Mouse (Mus musculus): Measurements from ENCODE around the gene Olfr1371. TPM values are rescaled to one million over a fixed set of nuclear protein-coding genes. Genes with fewer than 3 reads are reported as not detected.
A peak's percentile ranks its signal among the peaks of the same experiment; 100 is the strongest.

Gene Olfr1371
- polyA plus RNA-seq, 1 experiment from 2014 or later, result not detected

DNA sequence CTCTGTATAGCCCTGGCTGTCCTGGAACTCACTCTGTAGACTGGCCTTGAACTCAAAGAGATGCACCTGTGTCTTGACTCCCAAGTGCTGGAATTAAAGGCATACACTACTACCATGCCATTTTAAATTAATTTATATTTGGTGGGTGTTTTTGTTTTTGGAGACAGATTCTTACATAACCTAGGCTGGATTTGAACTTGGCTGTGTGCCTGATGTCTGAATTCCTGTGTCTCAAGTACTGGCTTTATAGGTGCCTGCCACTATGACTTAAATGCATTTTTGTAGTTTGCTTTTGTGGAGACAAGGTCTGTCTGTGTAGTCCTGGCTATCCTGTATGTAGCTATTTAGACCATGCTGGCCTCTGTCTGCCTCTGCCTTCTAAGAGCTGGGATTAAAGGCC lies 20.7 kb upstream of the Olfr1371 start:
- no peaks in the 10 kb centered on the region for H3K9me3 ChIP-seq
- peaks cover 28% of the 10 kb centered on the region for H3K36me3 ChIP-seq
- peaks cover 20% of the 10 kb centered on the region for H3K4me1 ChIP-seq
- H3K9ac ChIP-seq, result no peak overlapping the region
- H3K4me2 ChIP-seq, result peak overlapping the region; percentile 81; the same call in 1 of the 2 replicates
- H3K27ac ChIP-seq, result no peak overlapping the region
- ATAC-seq (ENCODE audit: insufficient number of reproducible peaks, insufficient read depth, low FRiP score, low TSS enrichment, low read depth), result no peak
- 0 out of 2 replicates have a peak overlapping the region, but pooled peaks have one; percentile 2 for H3K4me3 ChIP-seq
- no peaks in the 10 kb centered on the region for H3K27me3 ChIP-seq

DNA sequence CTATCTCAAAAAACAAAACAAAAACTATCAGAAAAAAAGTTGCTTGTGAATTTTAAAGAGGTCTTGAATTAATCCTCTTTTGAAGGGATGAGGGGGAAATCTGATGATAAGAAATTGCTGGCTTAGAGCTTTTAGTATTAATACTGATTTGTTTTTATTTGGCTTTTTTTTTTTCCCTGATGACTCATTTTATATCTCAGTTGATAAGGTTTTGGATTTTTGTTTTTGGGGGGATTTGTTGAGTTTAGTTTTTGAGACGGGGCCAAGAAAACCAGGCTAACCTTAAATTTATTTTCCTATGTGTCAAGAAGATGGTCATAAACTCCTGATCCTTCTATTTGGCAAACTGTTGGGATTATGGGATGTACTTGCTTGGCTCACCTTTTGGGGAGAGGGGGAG lies 20.1 kb upstream of the Olfr1371 start:
- peak overlapping the region; percentile 98; the same call in 1 of the 2 replicates for H3K4me3 ChIP-seq
- peak overlapping the region; percentile 81 for H3K4me2 ChIP-seq
- peaks cover 22% of the 10 kb centered on the region for H3K36me3 ChIP-seq
- H3K27ac ChIP-seq, result no peak overlapping the region
- no peak overlapping the region for H3K9ac ChIP-seq
- H3K27me3 ChIP-seq, result no peaks in the 10 kb centered on the region
- no peak for ATAC-seq (ENCODE audit: insufficient number of reproducible peaks, insufficient read depth, low FRiP score, low TSS enrichment, low read depth)
- 88% methylated on average over 1 of the region's 1 CpGs for WGBS
- H3K4me1 ChIP-seq, result peaks cover 20% of the 10 kb centered on the region
- H3K9me3 ChIP-seq, result no peaks in the 10 kb centered on the region

- H3K9me3 ChIP-seq, result no peaks in the 10 kb centered on the region
- H3K4me2 ChIP-seq, result peak overlapping the region; percentile 81
- H3K4me3 ChIP-seq, result peak overlapping the region; percentile 98
- H3K9ac ChIP-seq, result peak overlapping the region; percentile 99
- H3K27me3 ChIP-seq, result no peaks in the 10 kb centered on the region
- H3K4me1 ChIP-seq, result peaks cover 20% of the 10 kb centered on the region
- no peak for ATAC-seq (ENCODE audit: insufficient number of reproducible peaks, insufficient read depth, low FRiP score, low TSS enrichment, low read depth)
- H3K36me3 ChIP-seq, result peaks cover 16% of the 10 kb centered on the region
- WGBS, result 13% methylated on average over 3 of the region's 3 CpGs
- no peak overlapping the region for H3K27ac ChIP-seq
Measured at GRCm38 (mm10) chr11:52233043-52233653, 19.4 kb upstream of the Olfr1371 start.

DNA sequence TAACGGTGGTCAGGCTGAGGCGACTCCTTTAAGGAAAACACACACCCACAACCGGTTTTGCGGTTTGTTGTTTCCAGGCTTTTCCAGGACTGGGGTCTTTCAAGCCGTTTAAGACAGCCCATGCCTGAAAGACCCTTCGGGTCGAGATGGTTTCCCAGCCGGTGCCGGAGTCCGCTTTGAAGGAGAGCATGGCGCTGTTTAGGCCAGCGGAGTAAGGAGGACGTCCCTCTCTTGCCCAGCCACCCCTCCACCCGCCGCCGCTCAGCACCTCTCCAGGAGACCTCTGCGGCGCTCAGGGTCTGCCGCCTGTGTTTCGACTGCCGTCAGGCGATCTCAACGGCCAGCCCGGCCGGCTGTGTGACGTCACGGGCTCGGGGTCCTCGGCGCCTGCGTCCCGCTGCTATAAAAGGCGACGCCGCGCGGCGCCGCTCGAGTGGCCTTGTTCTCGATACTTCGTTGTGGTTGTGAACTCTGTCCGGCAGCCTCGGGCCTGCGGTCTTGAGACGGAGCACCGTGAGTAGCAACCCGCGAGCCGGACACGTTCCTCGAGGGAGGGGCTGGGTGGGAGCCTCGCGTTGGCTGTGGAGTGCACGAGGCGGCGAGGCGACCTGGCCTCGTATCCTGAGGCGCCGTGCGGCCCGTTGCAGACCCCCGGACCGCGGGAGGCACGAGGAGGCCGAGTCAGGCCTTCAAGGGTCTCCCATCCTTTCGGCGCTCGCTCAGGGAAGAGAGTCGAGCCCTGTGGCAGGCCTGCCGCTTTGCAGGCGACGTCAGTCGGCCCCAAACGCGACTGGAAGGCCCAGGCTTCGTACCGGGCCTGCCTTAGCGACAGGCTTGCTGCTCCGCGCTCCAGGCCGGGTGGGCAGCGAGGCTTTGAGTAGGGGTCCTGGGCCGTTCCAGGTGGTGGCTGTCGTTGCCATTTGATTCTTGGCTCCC lies 18.1 kb upstream of the Olfr1371 start, which contains the start of gene Skp1a:
Skp1a (plus strand) TSS at position 390 of the 936 bp plus-strand sequence.
- Histone ChIP-seq H3K4me2 (peak within 1 kb of the TSS; percentile 81), H3K27ac (peak within 1 kb of the TSS; percentile 95), H3K9me3 (no peaks in the 10 kb centered on the region), H3K4me1 (peaks cover 20% of the 10 kb centered on the region), H3K4me3 (peak within 1 kb of the TSS; percentile 98), H3K36me3 (peaks cover 4% of the 10 kb centered on the region), H3K9ac (peak within 1 kb of the TSS; percentile 99), H3K27me3 (no peaks in the 10 kb centered on the region)
- ATAC-seq (ENCODE audit: insufficient number of reproducible peaks, insufficient read depth, low FRiP score, low TSS enrichment, low read depth), result peak; percentile 79
- WGBS, result under 1% methylated on average over 87 of the region's 87 CpGs

- Histone ChIP-seq H3K27me3 (no peaks in the 10 kb centered on the region), H3K4me2 (peak overlapping the region; percentile 81), H3K36me3 (peaks cover under 1% of the 10 kb centered on the region), H3K4me1 (peaks cover 20% of the 10 kb centered on the region), H3K27ac (peak overlapping the region; percentile 95), H3K4me3 (peak overlapping the region; percentile 98), H3K9ac (peak overlapping the region; percentile 38), H3K9me3 (no peaks in the 10 kb centered on the region)
- 0 out of 2 replicates have a peak, but pooled peaks have one; percentile 34 for ATAC-seq (ENCODE audit: insufficient number of reproducible peaks, insufficient read depth, low FRiP score, low TSS enrichment, low read depth)
- WGBS, result 53% methylated on average over 5 of the region's 5 CpGs
Measured at GRCm38 (mm10) chr11:52230694-52231093, 16.9 kb upstream of the Olfr1371 start.

DNA sequence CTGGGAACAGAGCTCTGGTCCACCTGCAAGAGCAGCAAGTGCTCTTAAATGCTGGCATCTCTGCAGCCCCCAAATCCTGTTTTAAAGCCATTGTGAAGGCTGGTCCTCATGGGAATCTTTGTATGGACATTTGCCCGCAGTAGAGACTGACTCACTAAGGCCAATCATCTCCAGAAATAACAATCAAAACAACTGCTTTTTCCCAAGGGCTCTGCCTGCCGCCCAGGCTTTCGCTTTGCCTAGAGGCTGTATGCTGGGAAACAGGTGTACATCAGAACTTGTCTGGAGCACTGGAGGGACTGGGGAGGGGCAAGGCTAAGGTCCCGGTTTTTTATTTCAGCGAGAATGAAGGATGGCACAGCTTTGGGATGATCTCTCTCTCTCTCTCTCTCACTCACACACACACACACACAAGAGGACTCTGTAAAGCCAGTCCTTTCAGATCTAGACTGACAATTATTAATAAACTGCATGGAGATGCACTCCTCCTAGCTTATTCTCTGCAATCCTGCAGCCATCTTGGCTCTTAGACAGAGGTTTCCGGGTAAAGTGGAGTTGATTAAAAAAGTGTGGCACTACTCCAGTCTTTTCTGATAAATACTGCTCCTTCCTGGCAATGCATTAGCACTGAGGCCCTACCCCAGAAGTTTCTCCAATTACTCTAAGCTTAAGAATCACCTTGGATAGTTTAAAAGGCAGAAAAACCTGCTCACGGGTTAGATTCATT lies 15.1 kb upstream of the Olfr1371 start:
- H3K36me3 ChIP-seq, result no peaks in the 10 kb centered on the region
- no peak overlapping the region for H3K9ac ChIP-seq
- ATAC-seq (ENCODE audit: insufficient number of reproducible peaks, insufficient read depth, low FRiP score, low TSS enrichment, low read depth), result no peak
- peaks cover 10% of the 10 kb centered on the region for H3K27me3 ChIP-seq
- no peak overlapping the region for H3K4me2 ChIP-seq
- H3K27ac ChIP-seq, result no peak overlapping the region
- H3K9me3 ChIP-seq, result no peaks in the 10 kb centered on the region
- WGBS, result 62% methylated on average over 7 of the region's 7 CpGs
- no peak overlapping the region for H3K4me3 ChIP-seq
- peaks cover 17% of the 10 kb centered on the region for H3K4me1 ChIP-seq

- no peak overlapping the region for H3K4me2 ChIP-seq
- WGBS, result 72% methylated on average over 13 of the region's 13 CpGs
- ATAC-seq (ENCODE audit: insufficient number of reproducible peaks, insufficient read depth, low FRiP score, low TSS enrichment, low read depth), result no peak
- no peak overlapping the region for H3K9ac ChIP-seq
- H3K36me3 ChIP-seq, result no peaks in the 10 kb centered on the region
- H3K4me1 ChIP-seq, result peaks cover 10% of the 10 kb centered on the region
- no peak overlapping the region for H3K4me3 ChIP-seq
- H3K9me3 ChIP-seq, result no peaks in the 10 kb centered on the region
- H3K27ac ChIP-seq, result no peak overlapping the region
- peaks cover 14% of the 10 kb centered on the region for H3K27me3 ChIP-seq
Measured at GRCm38 (mm10) chr11:52227466-52228226, 13.9 kb upstream of the Olfr1371 start.

DNA sequence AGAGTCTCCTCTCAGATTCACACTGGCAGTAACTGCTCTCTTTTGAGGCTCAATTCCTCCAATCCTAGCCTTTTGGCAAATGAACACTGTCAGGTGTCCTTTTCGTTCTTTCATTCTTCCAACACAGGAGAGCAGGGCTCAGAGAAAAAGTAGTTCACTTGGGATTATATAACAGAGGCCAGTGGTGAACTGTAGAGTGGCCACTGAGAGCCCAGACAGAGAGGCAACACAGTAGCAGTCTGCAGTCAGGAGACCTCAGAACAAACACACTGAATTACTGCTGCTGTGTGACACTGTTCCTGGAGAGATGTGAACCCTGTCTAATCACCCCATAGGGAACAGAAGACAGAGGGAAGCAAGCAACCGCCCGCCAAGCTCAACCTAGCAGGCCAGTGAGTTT lies 13.3 kb upstream of the Olfr1371 start:
- ATAC-seq (ENCODE audit: insufficient number of reproducible peaks, insufficient read depth, low FRiP score, low TSS enrichment, low read depth), result no peak
- no peaks in the 10 kb centered on the region for H3K9me3 ChIP-seq
- H3K27me3 ChIP-seq, result peaks cover 14% of the 10 kb centered on the region
- peaks cover 10% of the 10 kb centered on the region for H3K4me1 ChIP-seq
- H3K9ac ChIP-seq, result no peak overlapping the region
- no peak overlapping the region for H3K4me3 ChIP-seq
- H3K36me3 ChIP-seq, result no peaks in the 10 kb centered on the region
- WGBS, result 66% methylated on average over 3 of the region's 3 CpGs
- no peak overlapping the region for H3K27ac ChIP-seq
- no peak overlapping the region for H3K4me2 ChIP-seq

GRCm38 (mm10) chr11:52225986-52226599 lies 12.3 kb upstream of the Olfr1371 start:
- H3K4me3 ChIP-seq, result no peak overlapping the region
- no peak overlapping the region for H3K4me2 ChIP-seq
- WGBS, result 60% methylated on average over 3 of the region's 3 CpGs
- H3K9ac ChIP-seq, result no peak overlapping the region
- peaks cover 10% of the 10 kb centered on the region for H3K4me1 ChIP-seq
- H3K36me3 ChIP-seq, result no peaks in the 10 kb centered on the region
- no peak for ATAC-seq (ENCODE audit: insufficient number of reproducible peaks, insufficient read depth, low FRiP score, low TSS enrichment, low read depth)
- no peaks in the 10 kb centered on the region for H3K9me3 ChIP-seq
- H3K27ac ChIP-seq, result no peak overlapping the region
- H3K27me3 ChIP-seq, result peaks cover 14% of the 10 kb centered on the region

GRCm38 (mm10) chr11:52223968-52224682 lies 10.3 kb upstream of the Olfr1371 start:
- Histone ChIP-seq H3K4me3 (peak overlapping the region; percentile 21), H3K4me1 (peaks cover 5% of the 10 kb centered on the region; the same call in 1 of the 2 replicates), H3K9me3 (no peaks in the 10 kb centered on the region), H3K4me2 (peak overlapping the region; percentile 42), H3K36me3 (no peaks in the 10 kb centered on the region), H3K27ac (peak overlapping the region; percentile 55), H3K9ac (no peak overlapping the region), H3K27me3 (peaks cover 14% of the 10 kb centered on the region)
- 10% methylated on average over 19 of the region's 19 CpGs for WGBS
- 0 out of 2 replicates have a peak, but pooled peaks have one; percentile 48 for ATAC-seq (ENCODE audit: insufficient number of reproducible peaks, insufficient read depth, low FRiP score, low TSS enrichment, low read depth)
